In genomic region chr4:117189856-117190543, GRCm38 (mm10) we compare ENCODE assay signal across 8 mouse cellular contexts. TPM values are rescaled to one million over a fixed set of nuclear protein-coding genes. Genes with fewer than 3 reads are reported as not detected.
DNase-seq lines count a peak whose midpoint lies in the region; ATAC-seq lines count a peak whose summit lies in the region.

No protein-coding gene starts in this region.

- no peaks in the 10 kb centered on the region for H3K36me3 ChIP-seq in erythroblast, embryonic 14.5 days (ENCODE audit: control insufficient read depth)
- H3K36me3 ChIP-seq in hindbrain, embryonic 11.5 days (ENCODE audit: control insufficient read depth, insufficient read depth, low read length), result no peaks in the 10 kb centered on the region

- 0 out of 2 replicates have a peak overlapping the region, but pooled peaks have one; percentile 54 for H3K27ac ChIP-seq in hindbrain, embryonic 11.5 days (ENCODE audit: low read depth, low read length)

- peak overlapping the region; percentile 46; the same call in 1 of the 2 replicates for H3K9ac ChIP-seq in hindbrain, embryonic 11.5 days (ENCODE audit: low read depth, low read length)

- peaks cover 26% of the 10 kb centered on the region for H3K4me1 ChIP-seq in erythroblast, embryonic 14.5 days (ENCODE audit: control insufficient read depth)
- H3K4me1 ChIP-seq in hindbrain, embryonic 11.5 days (replicated peaks; ENCODE audit: control insufficient read depth, insufficient read depth, low read length), result no peaks in the 10 kb centered on the region

- H3K9me3 ChIP-seq in erythroblast, embryonic 14.5 days (ENCODE audit: control insufficient read depth, low read length), result peaks cover 4% of the 10 kb centered on the region; the same call in 1 of the 2 replicates
- H3K9me3 ChIP-seq in hindbrain, embryonic 11.5 days (ENCODE audit: control insufficient read depth, low read length), result no peaks in the 10 kb centered on the region

- peak; percentile 90 for ATAC-seq in hindbrain, embryonic 11.5 days (ENCODE audit: low FRiP score)
- ATAC-seq in megakaryocyte-erythroid progenitor cell, adult 5-6 weeks (replicated peaks; ENCODE audit: low FRiP score, low TSS enrichment, poor library complexity, severe bottlenecking), result peak; percentile 93

- under 1% methylated on average over 9 of the region's 9 CpGs for WGBS in hindbrain, embryonic 11.5 days

- peak overlapping the region; percentile 63 for H3K4me3 ChIP-seq in erythroblast, embryonic 14.5 days (replicated peaks)
- peak overlapping the region; percentile 8; the same call in 1 of the 2 replicates for H3K4me3 ChIP-seq in hindbrain, embryonic 11.5 days (ENCODE audit: low read depth, low read length)

- DNase-seq in cerebellum, adult 11 months, result peak; percentile 17
- DNase-seq in cerebellum, adult 11-12 months, result no peak
- peak; percentile 70 for DNase-seq in T-cell, adult 2 months (ENCODE audit: low spot score)
- DNase-seq in hindbrain, embryonic 11.5 days (ENCODE audit: low spot score), result peak; percentile 71
- DNase-seq in layer of hippocampus, adult 9-11 months, result peak; percentile 32
- peak; percentile 43 to 73 for DNase-seq in spleen, postnatal 4 days (ENCODE audit: low spot score in 2 of 2)

- peaks cover 3% of the 10 kb centered on the region for H3K27me3 ChIP-seq in erythroblast, embryonic 14.5 days (ENCODE audit: control insufficient read depth)
- H3K27me3 ChIP-seq in hindbrain, embryonic 11.5 days (ENCODE audit: control insufficient read depth, insufficient read depth, low read length), result no peaks in the 10 kb centered on the region

- no peak overlapping the region; the same call in 1 of the 2 replicates for H3K4me2 ChIP-seq in hindbrain, embryonic 11.5 days (replicated peaks; ENCODE audit: low read depth, low read length)

RNA-seq across cellular contexts. Expression of gene Kif2c, which starts 7.6 kb away (rescaled TPM):
- polyA plus RNA-seq in erythroblast, embryonic 14.5 days (2012), result 1.6 and 2.0 TPM in 2 replicates
- polyA plus RNA-seq in hindbrain, embryonic 11.5 days (2014; fragmentation: Nextera tagmentation; extraction: Ambion mirVana), result 77.5 and 86.2 TPM in 2 replicates
- total RNA-seq in megakaryocyte-erythroid progenitor cell, adult 5-6 weeks (2014; fragmentation: Nextera tagmentation), result 28.1 and 34.2 TPM in 2 replicates
- total RNA-seq in megakaryocyte-erythroid progenitor cell, adult 5-6 weeks (2017), result 28.9 and 29.6 TPM in 2 replicates

RNA-seq across cellular contexts. Expression of gene Rps8, which starts 34.0 kb away (rescaled TPM):
- polyA plus RNA-seq in erythroblast, embryonic 14.5 days (2012), result 190 and 246 TPM in 2 replicates
- 779 and 892 TPM in 2 replicates for polyA plus RNA-seq in hindbrain, embryonic 11.5 days (2014; fragmentation: Nextera tagmentation; extraction: Ambion mirVana)
- 5,319 and 5,634 TPM in 2 replicates for total RNA-seq in megakaryocyte-erythroid progenitor cell, adult 5-6 weeks (2014; fragmentation: Nextera tagmentation)
- total RNA-seq in megakaryocyte-erythroid progenitor cell, adult 5-6 weeks (2017), result 1,767 and 2,088 TPM in 2 replicates

RNA-seq across cellular contexts. Expression of gene Plk3, which starts 56.2 kb away (rescaled TPM):
- 0.19 and 0.21 TPM in 2 replicates for polyA plus RNA-seq in erythroblast, embryonic 14.5 days (2012)
- polyA plus RNA-seq in hindbrain, embryonic 11.5 days (2014; fragmentation: Nextera tagmentation; extraction: Ambion mirVana), result 31.3 and 37.1 TPM in 2 replicates
- 0.66 and 1.8 TPM in 2 replicates for total RNA-seq in megakaryocyte-erythroid progenitor cell, adult 5-6 weeks (2014; fragmentation: Nextera tagmentation)
- total RNA-seq in megakaryocyte-erythroid progenitor cell, adult 5-6 weeks (2017), result 0.94 and 2.8 TPM in 2 replicates

Comparison
In these comparisons a context has a peak if more than half of its experiments do, and no peak if none do; other contexts are left out.
1. RNA of gene Kif2c, which starts 7.6 kb away (polyA plus RNA-seq): 77.5 to 86.2 TPM in hindbrain, embryonic 11.5 days; 1.6 to 2.0 TPM in erythroblast, embryonic 14.5 days; every median in the first group is over 10 times any median in the second.
2. RNA of gene Plk3, which starts 56.2 kb away (polyA plus RNA-seq): 31.3 to 37.1 TPM in hindbrain, embryonic 11.5 days; 0.19 to 0.21 TPM in erythroblast, embryonic 14.5 days; every median in the first group is over 10 times any median in the second.